Mouse (Mus musculus) ES-E14 (cell line): ENCODE results near the gene Cdkl1.

Source experiments
- CHD2 ChIP-seq: IDR thresholded peaks from 2 replicates; pipeline ENCODE4 v1.6.1; 2014; ENCODE audit warnings: mild to moderate bottlenecking, low read depth, low read length, inconsistent platforms
- MAFK ChIP-seq: IDR thresholded peaks from 2 replicates; pipeline ENCODE4 v1.6.1; 2014; ENCODE audit warnings: mild to moderate bottlenecking, low read depth, low read length, inconsistent platforms; ENCODE audit not compliant: insufficient read depth
- ZC3H11A ChIP-seq: IDR thresholded peaks from 2 replicates; pipeline ENCODE4 v1.6.1; 2012; ENCODE audit warnings: low read depth, mild to moderate bottlenecking, inconsistent platforms, low read length, borderline replicate concordance
- ZNF384 ChIP-seq: IDR thresholded peaks from 2 replicates; pipeline ENCODE4 v1.6.1; 2012; ENCODE audit warnings: low read depth, low read length, inconsistent platforms

GRCm38 (mm10) chr12:69758221-69759185, 32.6 kb downstream of the Cdkl1 start:
- TF ChIP-seq ZC3H11A = no peak
- TF ChIP-seq MAFK = no peak
- TF ChIP-seq CHD2 = no peak
- no peak for TF ChIP-seq ZNF384
